Mouse (Mus musculus) embryonic fibroblast, embryonic 13.5 days (primary cell): ENCODE data around the gene Srsf3. TPM values are rescaled to one million over a fixed set of nuclear protein-coding genes. Genes with fewer than 3 reads are reported as not detected.

Source experiments
- H3K27ac ChIP-seq: 2 replicates; pipeline ENCODE4 v1.5.1; 2012; ENCODE audit warnings: low read length, control low read depth, inconsistent platforms; ENCODE audit not compliant: insufficient read depth
- H3K4me1 ChIP-seq: 2 replicates; pipeline ENCODE4 v1.6.1; 2011; ENCODE audit warnings: low read length; ENCODE audit not compliant: control insufficient read depth, insufficient read depth
- H3K4me3 ChIP-seq: 2 replicates; pipeline ENCODE4 v1.5.1; 2011; ENCODE audit warnings: mild to moderate bottlenecking, control low read depth, low read length; ENCODE audit not compliant: insufficient read depth
- CTCF ChIP-seq: IDR thresholded peaks from 2 replicates; pipeline ENCODE4 v1.5.1; 2011; ENCODE audit warnings: mild to moderate bottlenecking, control low read depth, low read length, moderate library complexity, borderline replicate concordance; ENCODE audit not compliant: insufficient read depth
- POLR2A ChIP-seq: IDR thresholded peaks from 2 replicates; pipeline ENCODE4 v1.6.1; 2011; ENCODE audit warnings: low read depth, mild to moderate bottlenecking, control low read depth, low read length, moderate library complexity
- polyA plus RNA-seq: library from polyadenylated mRNA; stranded (reverse); fragments of >200 nt; gene quantifications from 2 replicates; pipeline ENCODE4 v1.2.4, GENCODE M21; 2011; ENCODE audit warnings: low read depth; ENCODE audit not compliant: missing spikeins, insufficient read length

Gene Srsf3
- polyA plus RNA-seq, 1 experiment: 253 TPM

DNA sequence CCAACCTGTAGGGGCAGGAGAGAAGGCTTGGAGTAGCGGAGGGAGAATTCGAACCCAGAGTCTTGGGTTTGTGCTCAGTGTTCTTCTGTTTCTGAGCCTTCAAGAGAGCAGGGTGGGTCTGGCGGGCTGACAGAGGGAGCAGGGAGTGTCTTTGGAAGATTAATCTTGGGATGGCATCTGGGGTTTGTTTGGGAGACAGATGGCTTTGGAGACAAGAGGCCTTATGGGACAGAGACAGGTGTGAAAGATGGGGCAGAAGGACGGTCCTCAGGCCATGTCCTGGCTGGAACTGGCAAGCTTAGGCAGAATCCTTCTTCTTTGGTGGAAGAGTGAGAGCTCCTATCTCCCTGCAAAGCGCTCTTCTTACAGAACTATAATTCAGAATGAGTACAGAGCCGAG lies 20.6 kb downstream of the Srsf3 start:
- Histone ChIP-seq H3K27ac (no peak overlapping the region), H3K4me1 (peaks cover 4% of the 10 kb centered on the region; the same call in 1 of the 2 replicates), H3K4me3 (no peak overlapping the region)
- TF ChIP-seq CTCF (no peak), POLR2A (no peak)

DNA sequence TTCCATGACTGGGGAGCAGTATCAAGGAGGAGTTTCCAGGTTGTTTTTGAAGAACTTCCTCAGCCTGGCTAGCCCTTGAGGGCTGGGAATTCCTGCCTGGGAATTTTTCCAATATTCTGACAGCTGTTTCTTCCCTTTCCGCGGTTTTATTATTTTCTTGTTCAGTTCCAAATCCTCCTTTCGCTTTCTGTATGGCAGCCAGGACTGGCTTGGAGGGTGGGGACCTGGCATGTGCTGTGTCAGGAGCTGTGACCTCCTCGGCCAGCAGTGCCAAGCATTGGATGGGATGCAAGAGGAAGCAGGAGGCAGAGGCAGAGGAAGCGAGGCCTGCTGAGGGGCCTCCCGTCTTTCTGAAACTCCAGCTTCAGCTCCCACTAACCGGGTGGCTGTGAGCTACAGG lies 21.4 kb downstream of the Srsf3 start:
- Histone ChIP-seq H3K4me1 (peaks cover 4% of the 10 kb centered on the region; the same call in 1 of the 2 replicates), H3K4me3 (no peak overlapping the region), H3K27ac (no peak overlapping the region)
- TF ChIP-seq POLR2A (no peak), CTCF (no peak)

DNA sequence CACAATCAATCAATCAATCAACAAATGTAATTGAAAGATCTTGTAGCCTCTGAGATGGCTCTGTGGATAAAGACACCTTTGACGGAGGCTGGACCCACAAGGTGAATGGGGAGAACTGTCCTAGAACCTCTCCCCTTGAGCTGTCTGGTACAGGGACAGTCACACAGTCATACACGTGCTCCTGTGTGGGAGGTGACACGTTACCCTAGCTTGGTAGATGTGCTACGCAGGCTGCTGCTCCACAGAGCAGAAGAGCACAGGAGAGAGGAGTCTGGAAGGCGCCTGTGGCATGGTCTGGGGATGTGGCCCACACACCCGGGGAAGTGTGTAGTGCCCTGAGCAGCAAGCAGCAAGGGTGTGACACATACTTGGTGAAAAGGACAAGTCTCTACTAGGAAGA lies 22.0 kb downstream of the Srsf3 start:
- H3K27ac ChIP-seq: no peak overlapping the region
- H3K4me1 ChIP-seq: peaks cover 4% of the 10 kb centered on the region; the same call in 1 of the 2 replicates
- H3K4me3 ChIP-seq: no peak overlapping the region
- TF ChIP-seq CTCF: no peak
- TF ChIP-seq POLR2A: no peak

DNA sequence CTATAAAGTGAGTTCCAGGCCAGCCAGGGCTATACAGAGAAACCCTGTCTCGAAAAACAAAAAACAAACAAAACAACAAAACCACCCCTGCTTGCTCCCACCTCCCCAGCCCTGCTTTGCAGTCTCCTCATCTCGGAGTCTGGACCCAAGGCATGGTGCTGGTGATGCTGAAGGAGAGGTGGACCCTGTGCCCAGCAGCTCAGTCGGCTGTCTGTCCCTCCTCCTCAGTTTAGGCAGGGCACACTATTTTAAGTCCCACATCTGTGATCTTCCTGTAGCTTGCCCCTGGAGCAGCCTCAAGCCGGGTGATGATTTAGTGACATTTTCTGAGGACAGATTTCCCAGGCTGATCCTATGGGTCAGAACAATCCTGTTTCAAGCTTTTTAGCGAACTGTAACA lies 23.2 kb downstream of the Srsf3 start:
- Histone ChIP-seq H3K27ac (no peak overlapping the region), H3K4me1 (peaks cover 4% of the 10 kb centered on the region; the same call in 1 of the 2 replicates)
- TF ChIP-seq CTCF: no peak
- TF ChIP-seq POLR2A: no peak

DNA sequence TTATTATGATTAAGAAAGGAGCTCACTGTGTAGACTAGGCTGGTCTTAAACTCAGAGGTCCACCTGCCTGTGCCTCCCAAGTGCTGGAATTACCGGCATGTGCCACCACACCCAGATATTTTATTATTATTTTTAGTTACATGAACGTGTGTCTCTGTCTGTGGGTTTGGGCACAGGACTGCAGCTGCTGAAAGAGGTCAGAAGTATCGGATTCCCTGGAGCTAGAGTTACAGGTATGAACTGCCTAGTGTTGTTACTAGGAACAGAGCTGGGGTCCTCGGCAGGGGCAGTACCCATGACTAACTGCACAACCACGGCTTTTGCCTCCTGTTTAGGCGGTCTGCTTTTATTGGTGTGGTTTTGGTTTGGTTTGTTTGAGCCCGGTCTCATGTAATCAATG lies 23.8 kb downstream of the Srsf3 start:
- no peak overlapping the region for H3K27ac ChIP-seq
- peaks cover 4% of the 10 kb centered on the region; the same call in 1 of the 2 replicates for H3K4me1 ChIP-seq
- no peak for TF ChIP-seq CTCF
- no peak for TF ChIP-seq POLR2A
- H3K4me3 ChIP-seq: no peak overlapping the region

More for the DNA sequence above, 23.2 kb downstream of the Srsf3 start:
- no peak overlapping the region for H3K4me3 ChIP-seq

DNA sequence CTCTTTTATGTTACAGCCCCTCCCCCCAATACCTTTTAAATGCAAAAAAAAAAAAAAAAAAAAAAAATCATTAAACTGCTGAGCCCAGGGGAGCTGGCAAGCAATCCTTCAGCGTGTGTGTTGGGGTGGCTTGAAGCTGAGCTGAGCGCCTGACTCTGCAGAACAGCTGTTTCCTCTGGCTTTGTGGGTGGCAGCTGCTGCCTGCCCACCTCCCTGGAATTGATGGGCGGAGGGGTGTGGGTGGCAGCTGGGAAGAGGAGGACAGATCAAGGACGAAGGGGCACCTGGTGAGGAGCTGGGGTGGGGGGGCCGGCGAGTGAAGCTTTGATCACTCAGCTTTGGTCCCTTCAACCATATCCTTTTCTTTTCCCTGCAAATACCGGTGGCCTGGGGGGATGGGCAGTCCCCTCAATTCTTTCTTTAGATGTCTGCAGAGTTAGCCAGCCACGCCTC lies 24.3 kb downstream of the Srsf3 start:
- H3K4me1 ChIP-seq: peaks cover 4% of the 10 kb centered on the region; the same call in 1 of the 2 replicates
- no peak overlapping the region for H3K27ac ChIP-seq
- no peak overlapping the region for H3K4me3 ChIP-seq
- TF ChIP-seq POLR2A (no peak), CTCF (no peak)

DNA sequence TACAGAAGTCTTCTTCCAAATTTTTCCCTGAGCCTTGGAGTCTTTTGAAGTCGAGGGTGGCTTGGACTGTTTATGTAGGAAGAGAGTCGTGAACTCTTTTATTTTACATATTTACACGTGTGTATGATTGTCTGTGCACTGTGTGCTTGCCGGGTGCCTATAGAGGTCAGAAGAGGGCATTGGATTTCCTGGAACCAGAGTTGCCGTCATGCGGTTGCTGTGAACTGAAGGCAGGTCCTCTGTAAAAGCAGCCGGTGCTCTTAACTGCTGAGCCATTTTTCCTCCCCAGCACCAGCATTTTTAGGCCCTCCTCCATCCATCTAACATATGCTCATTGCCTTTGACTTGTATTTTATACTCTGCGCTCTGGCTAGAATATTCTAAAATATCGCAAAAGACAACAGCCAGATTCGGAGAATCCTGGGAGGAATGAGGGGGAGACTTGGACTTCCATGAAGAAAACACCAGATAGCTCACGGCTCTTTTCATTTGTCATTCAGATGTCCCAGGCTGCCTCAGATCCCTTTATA lies 25.0 kb downstream of the Srsf3 start:
- peaks cover 6% of the 10 kb centered on the region; the same call in 1 of the 2 replicates for H3K4me1 ChIP-seq
- H3K27ac ChIP-seq: no peak overlapping the region

DNA sequence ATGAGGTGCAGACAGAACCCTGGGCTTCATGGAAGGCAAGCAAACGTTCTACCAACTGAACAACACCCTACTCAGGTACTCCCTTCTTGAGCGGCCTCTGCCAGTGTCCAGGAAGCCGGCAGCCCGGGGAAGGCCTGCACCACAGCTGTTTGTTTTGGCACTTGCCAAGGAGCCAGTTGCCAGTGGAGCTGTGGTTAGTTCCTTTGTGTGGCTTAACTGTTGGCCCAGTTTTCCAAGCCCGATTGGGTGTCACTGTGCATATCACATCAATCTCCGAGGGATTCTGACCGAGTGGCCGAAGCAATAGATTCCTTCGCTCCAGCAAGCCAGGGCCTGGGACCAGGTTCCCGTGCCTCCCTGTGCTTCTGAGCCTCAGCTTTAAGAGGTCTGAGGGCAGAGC lies 25.5 kb downstream of the Srsf3 start:
- TF ChIP-seq CTCF (no peak), POLR2A (no peak)
- H3K27ac ChIP-seq: no peak overlapping the region
- no peak overlapping the region for H3K4me3 ChIP-seq
- peaks cover 6% of the 10 kb centered on the region; the same call in 1 of the 2 replicates for H3K4me1 ChIP-seq

More for the DNA sequence above, 25.0 kb downstream of the Srsf3 start:
- TF ChIP-seq POLR2A (no peak), CTCF (no peak)
- H3K4me3 ChIP-seq: no peak overlapping the region

DNA sequence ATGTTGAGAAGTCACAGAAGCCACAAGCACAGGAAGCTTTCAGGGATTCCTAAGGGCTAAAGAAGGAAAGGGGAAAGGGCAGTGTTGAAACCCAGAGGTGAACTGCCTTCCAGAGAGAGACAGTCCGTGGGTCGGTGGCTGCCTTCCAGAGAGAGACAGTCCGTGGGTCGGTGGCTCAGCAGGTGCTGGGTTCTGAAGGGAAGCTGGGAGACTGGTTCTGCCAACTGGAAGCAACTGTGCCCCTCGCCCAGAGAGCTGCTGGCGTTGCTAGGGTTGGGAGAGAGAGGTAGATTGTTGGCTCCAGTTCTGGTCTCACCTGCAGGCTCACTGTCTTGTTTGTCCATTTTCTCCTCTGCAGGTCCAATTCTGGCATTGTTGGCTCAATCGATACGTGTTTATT lies 26.1 kb downstream of the Srsf3 start:
- Histone ChIP-seq H3K27ac (no peak overlapping the region), H3K4me1 (peaks cover 10% of the 10 kb centered on the region; the same call in 1 of the 2 replicates), H3K4me3 (no peak overlapping the region)
- TF ChIP-seq CTCF (no peak), POLR2A (no peak)

DNA sequence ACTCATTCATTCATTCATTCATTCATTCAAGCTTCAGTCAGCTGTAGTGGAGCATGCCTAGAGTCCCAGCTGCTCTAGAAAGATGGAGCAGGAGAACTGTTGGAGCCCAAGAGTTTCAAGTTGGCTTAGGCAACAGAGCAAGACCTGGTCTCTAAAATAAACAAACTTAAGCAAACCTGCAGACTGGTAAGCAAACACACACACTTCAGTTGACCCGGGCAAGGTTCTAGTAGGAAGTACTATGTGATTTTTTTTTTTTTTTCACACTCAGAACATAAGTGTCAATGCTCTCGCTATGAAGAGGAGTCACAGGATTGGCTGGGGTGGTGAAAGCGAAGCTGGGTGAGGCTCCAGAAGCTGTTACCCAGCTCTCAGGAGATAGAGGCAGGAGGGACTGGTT lies 27.2 kb downstream of the Srsf3 start:
- Histone ChIP-seq H3K4me3 (no peak overlapping the region), H3K27ac (no peak overlapping the region), H3K4me1 (peaks cover 12% of the 10 kb centered on the region; the same call in 1 of the 2 replicates)
- TF ChIP-seq POLR2A: no peak
- TF ChIP-seq CTCF: no peak

DNA sequence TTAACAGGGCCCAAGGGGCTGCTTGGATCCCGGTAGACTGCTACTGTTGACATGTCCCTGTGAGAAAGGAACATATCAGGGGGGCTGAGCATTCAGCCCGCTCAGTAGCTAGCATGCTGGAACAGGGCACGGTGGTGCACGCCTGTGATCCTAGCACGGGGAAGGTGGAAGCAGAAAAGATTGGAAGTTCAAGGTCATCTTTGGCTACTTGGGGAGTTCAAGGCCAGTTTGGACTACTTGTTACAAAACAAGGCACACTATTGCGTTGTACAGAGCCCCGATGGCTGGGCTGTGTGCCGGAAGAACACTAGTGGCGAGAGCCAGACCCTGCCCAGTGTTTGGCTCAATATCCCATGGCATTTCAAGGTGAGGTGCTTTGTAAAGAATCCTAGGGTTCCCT lies 28.5 kb downstream of the Srsf3 start:
- Histone ChIP-seq H3K27ac (no peak overlapping the region), H3K4me1 (peaks cover 12% of the 10 kb centered on the region; the same call in 1 of the 2 replicates), H3K4me3 (no peak overlapping the region)
- TF ChIP-seq POLR2A (no peak), CTCF (no peak)
